Mouse (Mus musculus) lung, postnatal 14 days (tissue): ENCODE results near the gene Gm28048.

Source experiments
- DNase-seq: peaks from one replicate; pipeline ENCODE4 v3.0.0; 2021

Gm28048 gene

GRCm38 (mm10) chr11:22882926-22883325, 99.0 kb downstream of the Gm28048 start:
- DNase-seq: no peak

- no peak for DNase-seq
Observed at GRCm38 (mm10) chr11:22880383-22881172, 101.3 kb downstream of the Gm28048 start.

- DNase-seq: no peak
Observed at GRCm38 (mm10) chr11:22879645-22880044, 102.2 kb downstream of the Gm28048 start.

- DNase-seq: no peak
Observed at GRCm38 (mm10) chr11:22876680-22877330, 105.1 kb downstream of the Gm28048 start.

- DNase-seq: no peak
Observed at GRCm38 (mm10) chr11:22875279-22875678, 106.6 kb downstream of the Gm28048 start.

- no peak for DNase-seq
Observed at GRCm38 (mm10) chr11:22874747-22875146, 107.1 kb downstream of the Gm28048 start.

- DNase-seq: no peak
Observed at GRCm38 (mm10) chr11:22873383-22873782, 108.5 kb downstream of the Gm28048 start.

GRCm38 (mm10) chr11:22872307-22872680, 109.6 kb downstream of the Gm28048 start:
- no peak for DNase-seq

GRCm38 (mm10) chr11:22871628-22872306, 110.1 kb downstream of the Gm28048 start:
- DNase-seq: no peak

GRCm38 (mm10) chr11:22868582-22868981, 113.3 kb downstream of the Gm28048 start:
- no peak for DNase-seq

- DNase-seq: no peak
Observed at GRCm38 (mm10) chr11:22867691-22868090, 114.2 kb downstream of the Gm28048 start.

- DNase-seq: no peak
Observed at GRCm38 (mm10) chr11:22865635-22866246, 116.1 kb downstream of the Gm28048 start.

- DNase-seq: no peak
Observed at GRCm38 (mm10) chr11:22864305-22865060, 117.4 kb downstream of the Gm28048 start.

GRCm38 (mm10) chr11:22863581-22863980, 118.3 kb downstream of the Gm28048 start:
- DNase-seq: no peak

GRCm38 (mm10) chr11:22861315-22861714, 120.6 kb downstream of the Gm28048 start:
- DNase-seq: no peak

- peak; percentile 57 for DNase-seq
Observed at GRCm38 (mm10) chr11:22860335-22861227, 121.3 kb downstream of the Gm28048 start, which contains the start of gene B3gnt2. Gene B3gnt2 (minus strand): TSS chr11:22860961.

GRCm38 (mm10) chr11:22859633-22860334, 122.1 kb downstream of the Gm28048 start:
- DNase-seq: peak; percentile 93

GRCm38 (mm10) chr11:22859301-22859632, 122.6 kb downstream of the Gm28048 start:
- peak; percentile 62 for DNase-seq

- DNase-seq: no peak
Observed at GRCm38 (mm10) chr11:22858441-22859300, 123.2 kb downstream of the Gm28048 start.
